Mouse (Mus musculus): ENCODE results near the gene Cyp2j6. TPM values are rescaled to one million over a fixed set of nuclear protein-coding genes. Genes with fewer than 3 reads are reported as not detected.

Cyp2j6 gene
- polyA plus RNA-seq, 1 experiment from 2014 or later: 1.6 TPM

DNA sequence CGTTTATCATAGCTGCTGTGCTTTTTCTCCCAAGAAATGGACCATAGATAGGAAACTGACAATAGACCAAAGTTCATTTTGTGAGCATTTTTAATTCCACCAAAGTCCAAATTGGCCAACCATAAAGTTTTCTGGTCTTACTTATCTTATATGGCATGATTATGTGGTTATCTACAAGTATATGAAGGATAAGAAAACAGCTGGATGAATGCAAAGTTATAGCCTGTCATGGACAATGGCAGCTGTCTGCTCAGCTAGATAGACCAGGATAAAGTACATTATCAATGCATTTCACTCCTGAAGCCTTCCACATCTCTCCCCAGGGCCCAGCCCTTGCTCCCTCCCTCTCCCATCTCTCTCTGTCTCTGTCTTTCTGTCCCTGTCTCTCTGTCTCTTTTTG is 7.0 kb upstream of the Cyp2j6 start:
- no peak for ATAC-seq (ENCODE audit: low read depth)

GRCm38 (mm10) chr4:96559781-96560180 is 6.3 kb upstream of the Cyp2j6 start:
- ATAC-seq (ENCODE audit: low read depth): no peak
- no peaks in the 10 kb centered on the region for H3K4me1 ChIP-seq (ENCODE audit: control insufficient read depth, low read depth, low read length)
- H3K4me3 ChIP-seq (ENCODE audit: low read depth, low read length): no peak overlapping the region
- H3K36me3 ChIP-seq (ENCODE audit: control insufficient read depth, insufficient read depth): no peaks in the 10 kb centered on the region
- H3K9me3 ChIP-seq (replicated peaks; ENCODE audit: control insufficient read depth, low read length): no peaks in the 10 kb centered on the region
- no peak overlapping the region for H3K4me2 ChIP-seq (ENCODE audit: low read depth, low read length)
- H3K27ac ChIP-seq (ENCODE audit: low read length): no peak overlapping the region
- no peak overlapping the region for H3K9ac ChIP-seq (ENCODE audit: low read depth, low read length)
- 56% methylated on average over 1 of the region's 1 CpGs for WGBS (ENCODE audit: insufficient replicate concordance)
- no peaks in the 10 kb centered on the region for H3K27me3 ChIP-seq (ENCODE audit: control insufficient read depth, insufficient read depth, low read depth, low read length)

More for the DNA sequence above, 7.0 kb upstream of the Cyp2j6 start:
- Histone ChIP-seq H3K4me3 (ENCODE audit: low read depth, low read length) (no peak overlapping the region), H3K4me2 (ENCODE audit: low read depth, low read length) (no peak overlapping the region), H3K9ac (ENCODE audit: low read depth, low read length) (no peak overlapping the region), H3K27me3 (ENCODE audit: control insufficient read depth, insufficient read depth, low read depth, low read length) (no peaks in the 10 kb centered on the region), H3K27ac (ENCODE audit: low read length) (no peak overlapping the region), H3K36me3 (ENCODE audit: control insufficient read depth, insufficient read depth) (no peaks in the 10 kb centered on the region), H3K4me1 (ENCODE audit: control insufficient read depth, low read depth, low read length) (no peaks in the 10 kb centered on the region), H3K9me3 (replicated peaks; ENCODE audit: control insufficient read depth, low read length) (no peaks in the 10 kb centered on the region)
- 52% methylated on average over 1 of the region's 1 CpGs for WGBS (ENCODE audit: insufficient replicate concordance)

DNA sequence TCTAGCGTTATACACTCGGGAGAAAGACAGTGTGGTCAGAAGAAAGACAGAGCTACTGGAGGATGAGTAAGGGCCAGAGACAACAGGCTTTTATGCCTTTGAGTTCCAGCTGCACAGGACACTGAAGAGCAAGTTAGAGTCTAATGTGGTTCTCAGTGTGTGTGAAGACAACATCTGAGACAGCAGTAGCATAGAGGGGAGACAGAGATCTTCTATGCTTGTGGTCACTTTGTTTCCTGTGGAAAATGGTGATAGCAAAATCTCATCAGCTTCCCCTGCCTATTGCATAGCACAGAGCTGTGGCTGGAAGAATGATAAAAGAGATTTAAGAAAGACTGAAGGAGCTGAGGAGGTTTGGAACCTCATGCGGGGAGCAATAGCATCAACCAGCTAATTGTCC is 1.8 kb downstream of the Cyp2j6 start:
- H3K9me3 ChIP-seq (replicated peaks; ENCODE audit: control insufficient read depth, low read length): no peaks in the 10 kb centered on the region
- no peak overlapping the region for H3K9ac ChIP-seq (ENCODE audit: low read depth, low read length)
- ATAC-seq (ENCODE audit: low read depth): no peak
- H3K27me3 ChIP-seq (ENCODE audit: control insufficient read depth, insufficient read depth, low read depth, low read length): no peaks in the 10 kb centered on the region
- no peak overlapping the region for H3K4me3 ChIP-seq (ENCODE audit: low read depth, low read length)
- H3K36me3 ChIP-seq (ENCODE audit: control insufficient read depth, insufficient read depth): no peaks in the 10 kb centered on the region
- H3K4me1 ChIP-seq (ENCODE audit: control insufficient read depth, low read depth, low read length): no peaks in the 10 kb centered on the region
- 29% methylated on average over 3 of the region's 3 CpGs for WGBS (ENCODE audit: insufficient replicate concordance)
- no peak overlapping the region for H3K4me2 ChIP-seq (ENCODE audit: low read depth, low read length)
- no peak overlapping the region for H3K27ac ChIP-seq (ENCODE audit: low read length)

GRCm38 (mm10) chr4:96545976-96546375 is 7.5 kb downstream of the Cyp2j6 start:
- Histone ChIP-seq H3K9ac (ENCODE audit: low read depth, low read length) (no peak overlapping the region), H3K27me3 (ENCODE audit: control insufficient read depth, insufficient read depth, low read depth, low read length) (no peaks in the 10 kb centered on the region), H3K4me2 (ENCODE audit: low read depth, low read length) (no peak overlapping the region), H3K36me3 (ENCODE audit: control insufficient read depth, insufficient read depth) (no peaks in the 10 kb centered on the region), H3K9me3 (replicated peaks; ENCODE audit: control insufficient read depth, low read length) (no peaks in the 10 kb centered on the region), H3K27ac (ENCODE audit: low read length) (no peak overlapping the region), H3K4me3 (ENCODE audit: low read depth, low read length) (no peak overlapping the region), H3K4me1 (ENCODE audit: control insufficient read depth, low read depth, low read length) (no peaks in the 10 kb centered on the region)
- ATAC-seq (ENCODE audit: low read depth): no peak
- WGBS (ENCODE audit: insufficient replicate concordance): 61% methylated on average over 1 of the region's 1 CpGs

GRCm38 (mm10) chr4:96525772-96526171 is 27.7 kb downstream of the Cyp2j6 start:
- Histone ChIP-seq H3K4me3 (ENCODE audit: low read depth, low read length) (no peak overlapping the region), H3K9me3 (replicated peaks; ENCODE audit: control insufficient read depth, low read length) (no peaks in the 10 kb centered on the region), H3K27me3 (ENCODE audit: control insufficient read depth, insufficient read depth, low read depth, low read length) (no peaks in the 10 kb centered on the region), H3K27ac (ENCODE audit: low read length) (no peak overlapping the region), H3K9ac (ENCODE audit: low read depth, low read length) (no peak overlapping the region), H3K36me3 (ENCODE audit: control insufficient read depth, insufficient read depth) (no peaks in the 10 kb centered on the region), H3K4me2 (ENCODE audit: low read depth, low read length) (no peak overlapping the region), H3K4me1 (ENCODE audit: control insufficient read depth, low read depth, low read length) (no peaks in the 10 kb centered on the region)
- WGBS (ENCODE audit: insufficient replicate concordance): 21% methylated on average over 1 of the region's 1 CpGs
- no peak for ATAC-seq (ENCODE audit: low read depth)

GRCm38 (mm10) chr4:96522256-96522655 is 31.2 kb downstream of the Cyp2j6 start:
- Histone ChIP-seq H3K36me3 (ENCODE audit: control insufficient read depth, insufficient read depth) (no peaks in the 10 kb centered on the region), H3K9ac (ENCODE audit: low read depth, low read length) (no peak overlapping the region), H3K4me2 (ENCODE audit: low read depth, low read length) (no peak overlapping the region), H3K9me3 (replicated peaks; ENCODE audit: control insufficient read depth, low read length) (no peaks in the 10 kb centered on the region), H3K4me1 (ENCODE audit: control insufficient read depth, low read depth, low read length) (no peaks in the 10 kb centered on the region), H3K27ac (ENCODE audit: low read length) (no peak overlapping the region), H3K27me3 (ENCODE audit: control insufficient read depth, insufficient read depth, low read depth, low read length) (no peaks in the 10 kb centered on the region), H3K4me3 (ENCODE audit: low read depth, low read length) (no peak overlapping the region)
- WGBS (ENCODE audit: insufficient replicate concordance): 41% methylated on average over 2 of the region's 2 CpGs
- no peak for ATAC-seq (ENCODE audit: low read depth)

GRCm38 (mm10) chr4:96510083-96510482 is 43.4 kb downstream of the Cyp2j6 start:
- H3K27ac ChIP-seq (ENCODE audit: low read length): no peak overlapping the region
- H3K27me3 ChIP-seq (ENCODE audit: control insufficient read depth, insufficient read depth, low read depth, low read length): no peaks in the 10 kb centered on the region
- H3K4me3 ChIP-seq (ENCODE audit: low read depth, low read length): no peak overlapping the region
- no peak for ATAC-seq (ENCODE audit: low read depth)
- no peaks in the 10 kb centered on the region for H3K36me3 ChIP-seq (ENCODE audit: control insufficient read depth, insufficient read depth)
- H3K4me2 ChIP-seq (ENCODE audit: low read depth, low read length): no peak overlapping the region
- H3K9me3 ChIP-seq (replicated peaks; ENCODE audit: control insufficient read depth, low read length): no peaks in the 10 kb centered on the region
- WGBS (ENCODE audit: insufficient replicate concordance): 24% methylated on average over 3 of the region's 3 CpGs
- no peak overlapping the region for H3K9ac ChIP-seq (ENCODE audit: low read depth, low read length)
- no peaks in the 10 kb centered on the region for H3K4me1 ChIP-seq (ENCODE audit: control insufficient read depth, low read depth, low read length)

- Histone ChIP-seq H3K27me3 (ENCODE audit: control insufficient read depth, insufficient read depth, low read depth, low read length) (no peaks in the 10 kb centered on the region), H3K27ac (ENCODE audit: low read length) (no peak within 1 kb of the TSS), H3K9ac (ENCODE audit: low read depth, low read length) (no peak within 1 kb of the TSS), H3K4me2 (ENCODE audit: low read depth, low read length) (no peak within 1 kb of the TSS), H3K4me1 (ENCODE audit: control insufficient read depth, low read depth, low read length) (no peaks in the 10 kb centered on the region), H3K36me3 (ENCODE audit: control insufficient read depth, insufficient read depth) (no peaks in the 10 kb centered on the region), H3K4me3 (ENCODE audit: low read depth, low read length) (no peak within 1 kb of the TSS), H3K9me3 (replicated peaks; ENCODE audit: control insufficient read depth, low read length) (no peaks in the 10 kb centered on the region)
- WGBS (ENCODE audit: insufficient replicate concordance): 59% methylated on average over 1 of the region's 1 CpGs
- ATAC-seq (ENCODE audit: low read depth): no peak
Observed at GRCm38 (mm10) chr4:96507286-96507685, 46.2 kb downstream of the Cyp2j6 start, which contains the start of gene Cyp2j8. Gene Cyp2j8 (minus strand): TSS chr4:96507386.
